Mouse (Mus musculus): Measurements from ENCODE around the gene Ccl7. TPM values are rescaled to one million over a fixed set of nuclear protein-coding genes. Genes with fewer than 3 reads are reported as not detected.

The Ccl7 gene
- polyA plus RNA-seq, 1 experiment from 2014 or later = 9.8 TPM

DNA sequence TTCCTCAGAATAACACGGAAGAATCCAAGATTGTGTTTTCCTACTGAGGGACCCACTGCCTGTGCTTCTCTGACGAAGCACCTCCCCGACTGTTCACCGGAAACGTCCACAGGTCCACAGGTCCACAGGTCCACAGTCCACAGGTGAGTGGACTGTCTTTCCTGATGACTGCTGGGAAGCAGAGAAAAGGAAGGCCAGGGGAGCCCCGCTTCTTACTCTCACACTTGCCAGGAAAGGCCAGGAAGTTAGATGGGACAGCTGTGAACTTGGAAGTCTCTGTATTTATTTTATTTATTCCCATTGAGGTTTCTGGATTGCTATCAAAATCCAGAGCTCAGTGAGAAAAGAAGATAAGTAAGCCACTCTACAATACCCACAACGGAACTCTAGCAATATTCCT lies 8.3 kb downstream of the Ccl7 start:
- no peak for ATAC-seq
- in situ Hi-C loops (cut with MboI; ENCODE audit: low pct_unique_long_range_greater_than_20kb) = loop anchor here (5.0 kb wide), 1 partner anchor 123 kb away; no protein-coding TSS in a partner anchor
- TF ChIP-seq CTCF (IDR thresholded peaks at IDR 0.05) = no peak
- POLR2A ChIA-PET = no interaction called here
- H3K27me3 ChIP-seq = peaks cover 9% of the 10 kb centered on the region
- DNase-seq (ENCODE audit: low read depth, low spot score) = no peak
- CTCF ChIA-PET = interaction anchor here (1.7 kb wide), 1 partner anchor 121 kb away, joined by 5 read pairs; no protein-coding TSS in a partner anchor

DNA sequence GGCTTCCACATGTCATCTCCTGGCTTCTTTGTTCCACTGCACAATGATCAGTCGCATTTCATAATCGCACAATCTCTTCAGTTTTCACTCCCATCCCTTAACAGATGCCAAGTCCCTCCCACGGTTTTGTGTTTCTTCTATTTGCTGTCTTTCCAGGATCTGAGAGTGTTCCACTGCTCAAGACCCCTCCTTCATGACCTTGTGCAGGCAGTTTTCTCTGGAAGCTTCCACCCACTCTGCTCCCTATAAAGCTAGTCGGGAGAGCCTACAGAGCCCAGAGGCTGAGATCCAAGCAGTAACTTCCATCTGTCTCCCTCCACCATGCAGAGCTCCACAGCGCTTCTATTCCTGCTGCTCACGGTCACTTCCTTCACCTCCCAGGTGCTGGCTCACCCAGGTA lies 12.1 kb downstream of the Ccl7 start, which contains the start of gene Ccl11:
Gene Ccl11 (plus strand): TSS at position 178 of the 400 bp plus-strand sequence.
- H3K27me3 ChIP-seq = peaks cover 17% of the 10 kb centered on the region
- ChIA-PET POLR2A (no interaction called here), CTCF (interaction anchor here (0.9 to 1.3 kb wide), 2 partner anchors 10 to 18 kb away, joined by 3 to 4 read pairs; no protein-coding TSS in a partner anchor)
- no peak for TF ChIP-seq CTCF (IDR thresholded peaks at IDR 0.05)
- no peak for DNase-seq (ENCODE audit: low read depth, low spot score)
- no peak for ATAC-seq
- in situ Hi-C loops (cut with MboI; ENCODE audit: low pct_unique_long_range_greater_than_20kb) = no loop called here

DNA sequence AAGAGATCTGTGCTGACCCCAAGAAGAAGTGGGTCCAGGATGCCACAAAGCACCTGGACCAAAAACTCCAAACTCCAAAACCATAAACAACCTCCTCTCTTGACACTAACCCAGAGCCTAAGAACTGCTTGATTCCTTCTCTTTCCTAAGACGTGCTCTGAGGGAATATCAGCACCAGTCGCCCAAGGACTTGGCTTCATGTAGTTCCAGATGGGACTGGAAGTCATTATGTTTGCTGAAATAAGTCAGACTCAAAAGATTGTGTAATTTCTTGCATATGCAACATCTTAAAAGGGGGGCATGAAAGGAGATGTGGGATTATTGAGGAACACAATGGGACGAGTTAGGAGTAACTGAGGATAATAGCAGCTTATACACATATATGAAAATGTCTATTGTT lies 16.7 kb downstream of the Ccl7 start:
- ATAC-seq = no peak
- ChIA-PET POLR2A (no interaction called here), CTCF (interaction anchor here (1.2 to 1.7 kb wide), 3 partner anchors 14 to 66 kb away, joined by 3 to 5 read pairs (median 3); no protein-coding TSS in a partner anchor)
- peaks cover 11% of the 10 kb centered on the region for H3K27me3 ChIP-seq
- TF ChIP-seq CTCF (IDR thresholded peaks at IDR 0.05) = no peak
- in situ Hi-C loops (cut with MboI; ENCODE audit: low pct_unique_long_range_greater_than_20kb) = no loop called here
- no peak for DNase-seq (ENCODE audit: low read depth, low spot score)

DNA sequence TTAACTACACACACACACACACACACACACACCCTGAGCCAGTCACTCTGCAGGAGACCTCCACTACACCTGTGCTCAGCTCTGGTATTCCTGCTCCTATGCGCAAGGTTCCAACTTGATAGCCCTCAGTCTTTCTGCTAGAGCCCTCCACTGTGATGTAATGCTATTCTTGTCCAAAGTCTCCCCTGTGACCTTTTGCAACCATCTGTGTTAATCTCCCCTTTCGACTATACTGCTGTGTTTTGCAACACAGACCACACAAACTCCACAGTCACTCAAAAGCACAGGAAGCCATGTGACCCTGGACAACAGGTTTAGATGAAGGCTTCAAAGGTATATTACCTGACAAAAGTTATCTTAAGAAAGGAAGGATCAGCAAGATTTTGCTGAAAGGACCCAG lies 17.9 kb downstream of the Ccl7 start:
- in situ Hi-C loops (cut with MboI; ENCODE audit: low pct_unique_long_range_greater_than_20kb) = no loop called here
- TF ChIP-seq CTCF (IDR thresholded peaks at IDR 0.05) = no peak
- ATAC-seq = no peak
- ChIA-PET POLR2A (no interaction called here), CTCF (no interaction called here)
- H3K27me3 ChIP-seq = peaks cover 9% of the 10 kb centered on the region
- DNase-seq (ENCODE audit: low read depth, low spot score) = no peak

DNA sequence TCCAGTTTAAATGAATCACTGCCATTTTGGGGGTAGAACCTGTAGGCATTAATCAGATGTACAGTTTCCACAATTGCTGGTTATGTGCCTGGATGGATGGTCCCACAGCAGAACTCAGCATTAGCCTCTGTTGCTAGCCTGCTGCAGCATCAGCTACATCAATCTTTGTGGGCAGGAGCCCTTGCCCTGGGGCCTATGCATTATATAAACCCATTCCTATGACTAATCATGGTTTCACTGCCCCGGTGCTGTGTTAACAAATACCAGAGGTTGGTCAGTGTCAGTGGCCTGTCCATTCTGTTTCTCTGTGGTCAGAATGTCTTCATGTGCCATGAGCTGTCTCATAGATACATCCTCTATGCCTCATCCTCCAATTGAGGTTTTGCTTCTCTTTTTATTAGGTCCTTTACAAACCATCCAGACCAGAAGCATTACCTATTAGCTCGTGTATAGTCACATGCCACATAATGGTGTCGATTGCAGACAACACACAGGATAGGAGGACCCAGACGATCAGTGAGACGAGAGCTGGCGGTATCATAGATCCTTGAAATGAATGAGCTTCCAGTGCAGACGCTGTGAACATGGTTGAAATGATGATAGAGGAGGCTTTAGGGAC lies 21.6 kb downstream of the Ccl7 start:
- ATAC-seq (peak; percentile 81), DNase-seq (ENCODE audit: low read depth, low spot score) (no peak)
- ChIA-PET CTCF (interaction anchor here (0.7 to 1.3 kb wide), 2 partner anchors 10 to 107 kb away, joined by 3 to 6 read pairs; no protein-coding TSS in a partner anchor), POLR2A (no interaction called here)
- H3K27me3 ChIP-seq = no peaks in the 10 kb centered on the region
- TF ChIP-seq CTCF (IDR thresholded peaks at IDR 0.05) = no peak
- in situ Hi-C loops (cut with MboI; ENCODE audit: low pct_unique_long_range_greater_than_20kb) = no loop called here

DNA sequence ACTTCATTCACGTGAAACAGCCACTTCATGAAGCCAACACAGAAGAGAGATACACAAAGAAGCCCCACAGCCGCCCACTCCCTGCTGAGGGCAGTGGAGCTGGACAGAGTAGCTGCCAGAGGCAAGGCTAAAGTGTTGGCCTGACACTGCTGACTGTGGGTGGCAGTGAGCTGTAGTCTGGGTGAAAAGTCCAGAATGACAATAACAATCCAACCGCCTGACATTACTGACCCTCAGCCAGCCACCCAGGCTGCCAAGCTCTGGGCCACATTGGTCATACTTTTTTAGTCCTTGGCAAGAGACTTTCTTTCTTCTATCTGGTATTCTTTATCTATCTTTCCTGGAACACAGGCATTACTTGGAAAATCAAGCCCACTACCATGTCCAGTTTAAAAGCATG lies 25.6 kb downstream of the Ccl7 start:
- no peak for TF ChIP-seq CTCF (IDR thresholded peaks at IDR 0.05)
- DNase-seq (ENCODE audit: low read depth, low spot score) = no peak
- ATAC-seq = no peak
- in situ Hi-C loops (cut with MboI; ENCODE audit: low pct_unique_long_range_greater_than_20kb) = no loop called here
- POLR2A ChIA-PET = interaction anchor here (1.2 kb wide), 1 partner anchor 101 kb away, joined by 4 read pairs; no protein-coding TSS in a partner anchor
- CTCF ChIA-PET = interaction anchor here (1.1 to 2.0 kb wide), 4 partner anchors 11 to 106 kb away, joined by 3 to 4 read pairs (median 4); no protein-coding TSS in a partner anchor
- no peaks in the 10 kb centered on the region for H3K27me3 ChIP-seq

DNA sequence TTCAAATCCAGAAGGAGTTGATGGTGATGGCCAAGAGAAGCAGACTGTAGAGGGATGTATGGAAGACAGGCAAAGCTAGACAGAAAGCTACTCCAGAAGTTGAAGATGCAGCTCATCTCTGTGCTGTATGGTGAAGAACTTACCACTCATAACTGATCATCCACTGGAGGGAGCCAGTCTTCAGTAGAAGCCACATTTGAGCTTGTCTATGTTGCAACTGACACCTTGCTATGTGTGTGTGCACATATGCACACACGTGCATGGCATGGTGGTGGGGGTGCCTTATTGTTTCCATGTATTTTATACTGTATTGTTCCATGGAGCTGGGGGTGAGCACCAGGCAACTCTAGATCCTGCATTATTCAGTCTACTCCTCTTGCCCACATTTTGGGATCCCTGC lies 26.9 kb downstream of the Ccl7 start:
- CTCF ChIA-PET = interaction anchor here (1.2 to 2.5 kb wide), 3 partner anchors 77 to 110 kb away, joined by 3 to 7 read pairs (median 4); no protein-coding TSS in a partner anchor
- in situ Hi-C loops (cut with MboI; ENCODE audit: low pct_unique_long_range_greater_than_20kb) = no loop called here
- TF ChIP-seq CTCF (IDR thresholded peaks at IDR 0.05) = peak; percentile 36
- ATAC-seq (no peak), DNase-seq (ENCODE audit: low read depth, low spot score) (no peak)
- no peaks in the 10 kb centered on the region for H3K27me3 ChIP-seq
- POLR2A ChIA-PET = no interaction called here

DNA sequence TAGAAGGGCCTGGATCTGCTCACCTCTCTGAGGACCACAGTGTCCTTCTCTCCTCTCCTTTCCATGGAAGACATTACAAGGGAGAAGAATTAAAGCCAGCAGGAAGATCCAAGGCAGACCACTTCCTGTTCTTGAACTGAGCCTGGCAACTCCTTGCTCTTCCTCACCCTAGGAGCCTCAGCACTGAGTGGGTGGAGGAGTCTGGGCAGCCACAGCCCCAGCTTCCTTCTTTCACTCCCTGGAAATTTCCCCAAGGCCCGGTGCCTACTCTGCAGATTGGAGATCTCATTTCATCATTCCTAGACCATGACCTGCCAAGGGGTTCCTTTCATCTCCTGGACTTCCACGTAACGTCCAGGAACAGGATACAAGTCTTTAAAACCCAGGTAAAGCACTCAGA lies 27.5 kb downstream of the Ccl7 start:
- ChIA-PET CTCF (interaction anchor here (0.8 to 2.5 kb wide), 3 partner anchors 77 to 109 kb away, joined by 3 to 7 read pairs (median 3); no protein-coding TSS in a partner anchor), POLR2A (no interaction called here)
- DNase-seq (ENCODE audit: low read depth, low spot score) = no peak
- no peak for ATAC-seq
- TF ChIP-seq CTCF (IDR thresholded peaks at IDR 0.05) = no peak
- in situ Hi-C loops (cut with MboI; ENCODE audit: low pct_unique_long_range_greater_than_20kb) = no loop called here
- no peaks in the 10 kb centered on the region for H3K27me3 ChIP-seq

DNA sequence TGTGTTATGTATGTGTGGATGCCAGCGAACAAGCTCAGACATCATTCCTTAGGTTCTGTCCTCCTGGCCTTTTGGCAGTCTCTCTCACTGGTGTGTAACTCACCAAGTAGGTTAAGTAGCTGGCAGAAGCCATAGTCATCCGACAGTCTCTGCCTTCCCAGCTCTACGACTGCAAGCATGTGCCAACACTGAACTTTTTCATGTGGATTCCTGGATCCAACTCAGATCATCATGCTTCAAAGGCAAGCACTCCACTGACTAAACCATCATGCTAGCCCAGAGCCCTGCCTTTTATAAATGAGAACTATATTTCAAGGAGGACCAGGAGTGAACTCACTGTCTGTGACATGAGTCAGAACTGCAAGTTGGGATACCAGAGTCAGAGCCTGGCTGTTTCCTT lies 28.2 kb downstream of the Ccl7 start:
- TF ChIP-seq CTCF (IDR thresholded peaks at IDR 0.05) = no peak
- DNase-seq (ENCODE audit: low read depth, low spot score) (peak; percentile 19), ATAC-seq (peak; percentile 56)
- in situ Hi-C loops (cut with MboI; ENCODE audit: low pct_unique_long_range_greater_than_20kb) = no loop called here
- ChIA-PET CTCF (interaction anchor here (0.8 to 2.5 kb wide), 2 partner anchors 78 to 101 kb away, joined by 3 to 7 read pairs; no protein-coding TSS in a partner anchor), POLR2A (no interaction called here)
- no peaks in the 10 kb centered on the region for H3K27me3 ChIP-seq

DNA sequence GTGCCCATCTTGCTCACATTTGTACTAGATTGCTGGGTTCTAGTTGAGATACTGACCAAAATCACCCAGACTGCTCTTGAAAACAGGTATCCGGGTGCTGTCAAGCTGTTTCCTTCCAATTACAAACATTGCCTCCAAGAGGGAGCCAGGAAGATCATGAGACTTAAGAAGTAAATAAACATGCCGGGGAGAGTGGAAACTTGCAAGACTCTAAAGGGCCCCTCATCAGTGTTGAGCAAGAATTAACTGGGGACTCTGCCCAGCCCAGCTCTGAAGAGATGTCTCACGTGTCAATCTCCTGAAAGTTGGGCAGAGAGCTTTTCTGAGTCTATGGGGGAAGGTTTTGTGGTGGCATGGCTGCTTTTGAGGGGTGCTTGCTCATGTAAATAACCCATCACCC lies 31.5 kb downstream of the Ccl7 start:
- DNase-seq (ENCODE audit: low read depth, low spot score) (no peak), ATAC-seq (no peak)
- no peaks in the 10 kb centered on the region for H3K27me3 ChIP-seq
- in situ Hi-C loops (cut with MboI; ENCODE audit: low pct_unique_long_range_greater_than_20kb) = no loop called here
- POLR2A ChIA-PET = interaction anchor here (0.8 kb wide), 1 partner anchor 18 kb away, joined by 3 read pairs; no protein-coding TSS in a partner anchor
- no peak for TF ChIP-seq CTCF (IDR thresholded peaks at IDR 0.05)
- CTCF ChIA-PET = interaction anchor here (0.9 to 2.0 kb wide), 3 partner anchors 10 to 81 kb away, joined by 3 to 5 read pairs (median 4); no protein-coding TSS in a partner anchor

DNA sequence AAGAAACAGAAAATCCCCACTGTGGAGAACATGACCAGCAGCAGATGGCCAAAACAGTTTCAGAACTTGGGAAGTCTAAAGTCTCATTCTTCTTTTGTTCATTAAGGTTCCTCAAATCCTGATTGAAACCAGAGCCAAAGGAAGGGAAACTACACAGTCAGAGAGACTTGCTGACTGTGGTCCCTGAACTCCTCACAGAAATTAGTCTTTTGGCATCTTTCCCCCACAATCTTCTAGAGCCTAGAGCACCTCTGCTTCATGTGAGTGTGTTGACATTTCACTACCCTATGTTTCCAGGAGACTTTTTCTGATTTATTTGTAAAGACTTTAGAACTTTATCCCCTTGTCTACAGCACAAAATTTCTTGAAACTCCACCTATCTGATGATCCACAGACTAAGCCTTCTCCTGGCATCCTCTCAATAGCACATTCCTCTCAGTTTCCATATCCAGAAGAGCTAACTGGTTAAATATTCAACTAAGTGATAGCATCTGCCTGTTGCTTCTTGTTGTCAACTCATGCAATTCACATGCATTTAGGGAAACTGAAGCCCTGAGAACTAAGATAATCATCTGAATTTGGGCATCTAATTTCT lies 32.7 kb downstream of the Ccl7 start:
- H3K27me3 ChIP-seq = no peaks in the 10 kb centered on the region
- POLR2A ChIA-PET = interaction anchor here (0.8 kb wide), 1 partner anchor 17 kb away, joined by 3 read pairs; no protein-coding TSS in a partner anchor
- no peak for ATAC-seq
- DNase-seq (ENCODE audit: low read depth, low spot score) = no peak
- TF ChIP-seq CTCF (IDR thresholded peaks at IDR 0.05) = no peak
- in situ Hi-C loops (cut with MboI; ENCODE audit: low pct_unique_long_range_greater_than_20kb) = no loop called here
- CTCF ChIA-PET = interaction anchor here (0.9 to 2.0 kb wide), 5 partner anchors 9 to 83 kb away, joined by 3 to 5 read pairs (median 4); no protein-coding TSS in a partner anchor
